ENCODE assay signal across 7 mouse cellular contexts in the genomic region with DNA sequence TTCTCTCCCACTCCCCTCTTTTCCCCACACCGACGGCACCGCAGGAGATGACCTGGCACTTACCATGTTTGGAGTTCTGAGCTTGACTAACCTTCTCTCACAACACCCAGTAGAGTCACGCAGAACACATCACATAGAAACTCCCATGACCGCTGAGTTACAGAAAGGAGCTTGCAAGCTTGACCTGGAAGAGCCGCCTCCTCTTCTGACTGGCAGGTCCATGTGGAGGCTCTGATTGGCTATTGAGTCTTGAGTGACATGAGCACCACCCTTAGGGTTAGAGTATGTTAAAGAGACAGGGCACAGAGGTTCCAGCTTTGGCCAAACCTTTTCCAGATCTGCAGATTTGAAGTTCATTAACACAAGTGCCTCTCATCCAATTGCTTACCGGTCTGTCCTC. TPM values are rescaled to one million over a fixed set of nuclear protein-coding genes. Genes with fewer than 3 reads are reported as not detected.
DNase-seq lines count a peak whose midpoint lies in the region; ATAC-seq lines count a peak whose summit lies in the region.
"Not testable (repeated sequence)": the region's sequence is repeated elsewhere in the genome, so short reads cannot be mapped to it uniquely, and the experiment has no call there.

TSS of gene Gm14326 (minus strand) at position 153 of the 400 bp plus-strand sequence.

- not testable (repeated sequence) for H3K27ac ChIP-seq in embryonic facial prominence, embryonic 13.5 days; heart, embryonic 10.5 days; limb, embryonic 13.5 days; midbrain, embryonic 14.5 days (replicated peaks; ENCODE audit: low read depth, low read length)

- H3K9me3 ChIP-seq in embryonic facial prominence, embryonic 13.5 days; heart, embryonic 10.5 days; limb, embryonic 13.5 days; midbrain, embryonic 14.5 days (ENCODE audit: control insufficient read depth, low read length): not testable (repeated sequence)

- H3K27me3 ChIP-seq in embryonic facial prominence, embryonic 13.5 days; heart, embryonic 10.5 days (ENCODE audit: insufficient read depth, poor library complexity, severe bottlenecking); limb, embryonic 13.5 days; midbrain, embryonic 14.5 days (ENCODE audit: control insufficient read depth, insufficient read depth, low read length): not testable (repeated sequence)

- not testable (repeated sequence) for ATAC-seq in embryonic facial prominence, embryonic 13.5 days (ENCODE audit: insufficient number of reproducible peaks, insufficient read depth, low FRiP score, low TSS enrichment, low read depth); limb, embryonic 13.5 days (ENCODE audit: low FRiP score, low read depth); midbrain, embryonic 14.5 days (ENCODE audit: low FRiP score, low TSS enrichment)

- WGBS in embryonic facial prominence, embryonic 13.5 days = 0% methylated on average over 7 of the region's 7 CpGs
- 0% methylated on average over 7 of the region's 7 CpGs for WGBS in heart, embryonic 10.5 days
- WGBS in limb, embryonic 13.5 days = 0% methylated on average over 5 of the region's 7 CpGs
- 0% methylated on average over 4 of the region's 7 CpGs for WGBS in midbrain, embryonic 14.5 days

- H3K4me2 ChIP-seq in embryonic facial prominence, embryonic 13.5 days = peak within 1 kb of the TSS; percentile 50
- H3K4me2 ChIP-seq in limb, embryonic 13.5 days (replicated peaks) = peak within 1 kb of the TSS; percentile 58
- H3K4me2 ChIP-seq in midbrain, embryonic 14.5 days (ENCODE audit: low read length) = peak within 1 kb of the TSS; percentile 43

- peak within 1 kb of the TSS; percentile 51 for H3K4me3 ChIP-seq in embryonic facial prominence, embryonic 13.5 days
- peak within 1 kb of the TSS; percentile 55 for H3K4me3 ChIP-seq in heart, embryonic 10.5 days
- H3K4me3 ChIP-seq in limb, embryonic 13.5 days = peak within 1 kb of the TSS; percentile 51
- peak within 1 kb of the TSS; percentile 38 for H3K4me3 ChIP-seq in midbrain, embryonic 14.5 days (replicated peaks; ENCODE audit: low read depth, low read length)

- not testable (repeated sequence) for H3K36me3 ChIP-seq in embryonic facial prominence, embryonic 13.5 days; heart, embryonic 10.5 days; limb, embryonic 13.5 days; midbrain, embryonic 14.5 days (ENCODE audit: control insufficient read depth, insufficient read depth, low read length)

- H3K9ac ChIP-seq in embryonic facial prominence, embryonic 13.5 days = peak within 1 kb of the TSS; percentile 67
- peak within 1 kb of the TSS; percentile 61 for H3K9ac ChIP-seq in limb, embryonic 13.5 days
- not testable (repeated sequence) for H3K9ac ChIP-seq in midbrain, embryonic 14.5 days (replicated peaks; ENCODE audit: low read length)

- H3K4me1 ChIP-seq in embryonic facial prominence, embryonic 13.5 days; heart, embryonic 10.5 days; limb, embryonic 13.5 days; midbrain, embryonic 14.5 days (ENCODE audit: control insufficient read depth, insufficient read depth, low read length): not testable (repeated sequence)

- DNase-seq in adrenal gland, adult 8-10 months = peak; percentile 93
- DNase-seq in heart, embryonic 10.5 days (ENCODE audit: low spot score) = not testable (repeated sequence)
- peak; percentile 97 for DNase-seq in kidney, adult 9 months
- DNase-seq in midbrain, embryonic 14.5 days = peak; percentile 42
- peak; percentile 30 for DNase-seq in spleen, adult 12 weeks (ENCODE audit: low spot score)

RNA-seq across cellular contexts. Expression of gene Gm14326, which starts in this region (rescaled TPM):
- total RNA-seq in adrenal gland, adult 8-10 months (2022) = 10 to 100 TPM; 31.9 to 43.2 (median 36.3) TPM
- 19.3 and 19.9 TPM in 2 replicates for polyA plus RNA-seq in embryonic facial prominence, embryonic 13.5 days (2015; fragmentation: Nextera tagmentation; extraction: Ambion mirVana)
- polyA plus RNA-seq in heart, embryonic 10.5 days (2016; fragmentation: Nextera tagmentation; extraction: Ambion mirVana) = 19.8 and 24.4 TPM in 2 replicates
- 19.0 and 20.5 TPM in 2 replicates for polyA plus RNA-seq in limb, embryonic 13.5 days (2015; fragmentation: Nextera tagmentation; extraction: Ambion mirVana)
- 15.3 and 17.5 TPM in 2 replicates for polyA plus RNA-seq in midbrain, embryonic 14.5 days (2014; fragmentation: Nextera tagmentation; extraction: Ambion mirVana)
